Mouse (Mus musculus) E14TG2a.4 (cell line): Measurements from ENCODE around the gene Tdrd12.

Experiments
- CTCF ChIP-seq: conservative IDR thresholded peaks from 2 replicates; pipeline ENCODE4 v1.5.1; 2014; ENCODE audit warnings: low read length
- NANOG ChIP-seq: IDR thresholded peaks from 2 replicates; pipeline ENCODE4 v1.6.1; 2014; ENCODE audit warnings: borderline replicate concordance, low read length, mixed read lengths
- POU5F1 ChIP-seq: IDR thresholded peaks from 2 replicates; pipeline ENCODE4 v1.6.1; 2014; ENCODE audit warnings: low read length, borderline replicate concordance

DNA sequence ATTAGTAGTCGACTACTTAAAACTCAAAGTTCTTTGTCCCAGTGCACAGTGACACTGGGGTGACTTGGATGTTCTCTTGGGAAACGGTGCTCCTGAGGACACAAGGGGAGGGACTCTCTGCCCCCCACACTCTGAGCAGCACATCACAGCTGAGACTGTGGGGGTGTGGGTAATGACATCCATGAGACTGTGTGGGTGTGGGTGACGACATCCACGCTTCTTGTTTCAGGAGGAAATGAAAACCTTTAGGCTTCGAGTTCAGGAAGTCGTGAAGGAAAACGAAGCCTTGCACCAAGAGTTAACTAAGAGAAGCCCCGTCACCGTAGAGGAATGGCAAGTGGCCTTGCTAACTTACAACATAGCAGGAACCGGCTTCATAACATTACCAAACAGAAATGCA, 114.5 kb downstream of the Tdrd12 start:
- TF ChIP-seq CTCF, result no peak
- no peak for TF ChIP-seq NANOG
- TF ChIP-seq POU5F1, result no peak
